Mouse (Mus musculus) bone marrow, adult 2 months (tissue): ENCODE results near the gene Cacna1c.

Experiments
- CTCF ChIP-seq: fragments of 200-500 bp; IDR thresholded peaks from 2 replicates; pipeline ENCODE4 v1.5.1; 2011; ENCODE audit warnings: low read length, control low read depth; ENCODE audit not compliant: control insufficient read depth, insufficient read depth
- POLR2A ChIP-seq: fragments of 200-500 bp; IDR thresholded peaks from 2 replicates; pipeline ENCODE4 v1.6.1; 2011; ENCODE audit warnings: low read depth, mild to moderate bottlenecking, control low read depth, low read length, borderline replicate concordance; ENCODE audit not compliant: control insufficient read depth

DNA sequence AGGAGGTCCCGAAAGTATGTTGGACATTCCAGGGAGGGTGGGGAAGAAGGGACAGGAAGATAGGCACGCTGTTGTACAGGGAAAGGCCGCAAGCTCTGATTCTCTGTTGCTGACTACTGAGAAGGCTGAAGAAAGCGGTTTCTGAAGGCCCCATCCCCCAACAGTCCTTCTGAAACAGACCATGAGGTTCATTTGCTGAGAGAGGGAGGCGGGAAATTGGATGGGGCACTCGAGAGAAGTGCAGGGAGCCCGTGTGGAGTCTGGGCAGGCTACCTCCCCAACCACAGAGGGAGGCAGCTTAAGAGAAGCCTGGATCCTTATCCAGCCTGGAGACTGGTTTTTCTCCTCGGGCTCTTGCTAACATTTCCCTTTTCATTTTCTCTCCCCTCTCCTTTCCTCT, 362.2 kb downstream of the Cacna1c start:
- TF ChIP-seq CTCF (no peak), POLR2A (no peak)
